Comparison of ENCODE assay signal across 10 mouse cellular contexts in genomic region chr1:171631447-171631846, GRCm38 (mm10). TPM values are rescaled to one million over a fixed set of nuclear protein-coding genes. Genes with fewer than 3 reads are reported as not detected.
DNase-seq lines count a peak whose midpoint lies in the region; ATAC-seq lines count a peak whose summit lies in the region.
"Had no signal": no experiment of that assay in that cellular context is flagged by ENCODE, and none has a peak within 500 bp of the region (broad histone marks: within the 10 kb centered on the region; RNA-seq: fewer than 3 reads in every experiment).

No protein-coding gene starts in this region.

- H3K36me3 ChIP-seq in liver, embryonic 15.5 days (replicated peaks): no peaks in the 10 kb centered on the region
- no peaks in the 10 kb centered on the region for H3K36me3 ChIP-seq in liver, embryonic 11.5 days (ENCODE audit: control insufficient read depth, insufficient read depth, low read length)
- no peaks in the 10 kb centered on the region for H3K36me3 ChIP-seq in heart, embryonic 16.5 days (ENCODE audit: control insufficient read depth, insufficient read depth)
- H3K36me3 ChIP-seq in midbrain, embryonic 11.5 days (ENCODE audit: control insufficient read depth, insufficient read depth, low read length): no peaks in the 10 kb centered on the region
- H3K36me3 ChIP-seq: hindbrain, embryonic 10.5 days had no signal

- ATAC-seq in liver, embryonic 15.5 days (ENCODE audit: insufficient read depth): peak; percentile 37; the same call in 1 of the 2 replicates
- no peak for ATAC-seq in liver, embryonic 11.5 days (replicated peaks; ENCODE audit: low FRiP score)
- ATAC-seq in heart, embryonic 16.5 days (replicated peaks; ENCODE audit: extremely low read depth, insufficient read depth, low FRiP score): peak; percentile 78; the same call in 1 of the 2 replicates
- no peak for ATAC-seq in midbrain, embryonic 11.5 days (ENCODE audit: low FRiP score)

- 26% methylated on average over 2 of the region's 2 CpGs for WGBS in liver, embryonic 15.5 days (ENCODE audit: insufficient replicate concordance)
- WGBS in liver, embryonic 11.5 days: 50% methylated on average over 2 of the region's 2 CpGs
- WGBS in heart, embryonic 16.5 days: 35% methylated on average over 2 of the region's 2 CpGs
- WGBS in midbrain, embryonic 11.5 days: 90% methylated on average over 2 of the region's 2 CpGs

- no peak overlapping the region for H3K9ac ChIP-seq in liver, embryonic 15.5 days
- H3K9ac ChIP-seq in liver, embryonic 11.5 days (ENCODE audit: low read depth, low read length): no peak overlapping the region
- no peak overlapping the region for H3K9ac ChIP-seq in heart, embryonic 16.5 days (ENCODE audit: low read length)
- H3K9ac ChIP-seq in midbrain, embryonic 11.5 days (ENCODE audit: low read length): no peak overlapping the region

- H3K4me1 ChIP-seq in liver, embryonic 15.5 days (replicated peaks): no peaks in the 10 kb centered on the region
- no peaks in the 10 kb centered on the region for H3K4me1 ChIP-seq in liver, embryonic 11.5 days (replicated peaks; ENCODE audit: control insufficient read depth, insufficient read depth, low read length)
- H3K4me1 ChIP-seq in heart, embryonic 16.5 days (ENCODE audit: control insufficient read depth, insufficient read depth, low read length): peaks cover 9% of the 10 kb centered on the region
- no peaks in the 10 kb centered on the region for H3K4me1 ChIP-seq in midbrain, embryonic 11.5 days (ENCODE audit: control insufficient read depth, insufficient read depth, low read length)
- H3K4me1 ChIP-seq: hindbrain, embryonic 10.5 days had no signal

- H3K4me3 ChIP-seq in liver, embryonic 15.5 days (replicated peaks): no peak overlapping the region
- H3K4me3 ChIP-seq in liver, embryonic 11.5 days (ENCODE audit: low read depth, low read length): no peak overlapping the region
- no peak overlapping the region for H3K4me3 ChIP-seq in heart, embryonic 16.5 days (ENCODE audit: low read length)
- H3K4me3 ChIP-seq in midbrain, embryonic 11.5 days (ENCODE audit: low read depth, low read length): no peak overlapping the region
- H3K4me3 ChIP-seq: hindbrain, embryonic 10.5 days had no signal

- H3K9me3 ChIP-seq in liver, embryonic 15.5 days (replicated peaks): no peaks in the 10 kb centered on the region
- no peaks in the 10 kb centered on the region for H3K9me3 ChIP-seq in liver, embryonic 11.5 days (ENCODE audit: control insufficient read depth, low read length)
- no peaks in the 10 kb centered on the region for H3K9me3 ChIP-seq in heart, embryonic 16.5 days (replicated peaks; ENCODE audit: control insufficient read depth, low read length)
- H3K9me3 ChIP-seq in midbrain, embryonic 11.5 days (ENCODE audit: control insufficient read depth, low read length): no peaks in the 10 kb centered on the region
- H3K9me3 ChIP-seq: hindbrain, embryonic 10.5 days had no signal

- DNase-seq in cerebellum, postnatal 10 days: peak; percentile 12 to 19
- no peak for DNase-seq in cerebellum, adult 9-10 months
- DNase-seq in liver, embryonic 11.5 days (ENCODE audit: low spot score): no peak
- DNase-seq in right cerebral cortex, postnatal 10 days (ENCODE audit: low spot score in 2 of 2): peak; percentile 69 to 78
- DNase-seq in midbrain, embryonic 11.5 days (ENCODE audit: low spot score, missing footprints): no peak
- no peak for DNase-seq in thymus, postnatal 14 days

- no peak overlapping the region for H3K27ac ChIP-seq in liver, embryonic 15.5 days (replicated peaks)
- no peak overlapping the region for H3K27ac ChIP-seq in liver, embryonic 11.5 days (ENCODE audit: low read depth, low read length)
- H3K27ac ChIP-seq in heart, embryonic 16.5 days (ENCODE audit: low read length): peak overlapping the region; percentile 36; the same call in 1 of the 2 replicates
- no peak overlapping the region for H3K27ac ChIP-seq in midbrain, embryonic 11.5 days (ENCODE audit: low read depth, low read length)
- H3K27ac ChIP-seq: hindbrain, embryonic 10.5 days had no signal

- no peak overlapping the region for H3K4me2 ChIP-seq in liver, embryonic 15.5 days
- no peak overlapping the region for H3K4me2 ChIP-seq in liver, embryonic 11.5 days
- no peak overlapping the region for H3K4me2 ChIP-seq in heart, embryonic 16.5 days (ENCODE audit: low read depth, low read length)
- H3K4me2 ChIP-seq in midbrain, embryonic 11.5 days: no peak overlapping the region

- no peaks in the 10 kb centered on the region for H3K27me3 ChIP-seq in liver, embryonic 15.5 days
- H3K27me3 ChIP-seq in liver, embryonic 11.5 days (replicated peaks; ENCODE audit: control insufficient read depth, insufficient read depth, low read length): no peaks in the 10 kb centered on the region
- no peaks in the 10 kb centered on the region for H3K27me3 ChIP-seq in heart, embryonic 16.5 days (ENCODE audit: control insufficient read depth, insufficient read depth, low read length)
- H3K27me3 ChIP-seq in midbrain, embryonic 11.5 days (ENCODE audit: control insufficient read depth, insufficient read depth, low read length): no peaks in the 10 kb centered on the region

RNA-seq across cellular contexts. Expression of gene Slamf7, which starts 21.4 kb away (rescaled TPM):
- polyA plus RNA-seq in liver, embryonic 15.5 days (2015; fragmentation: Nextera tagmentation; extraction: Ambion mirVana): 0.69 and 1.1 TPM in 2 replicates
- not detected in 2 replicates for polyA plus RNA-seq in liver, embryonic 11.5 days (2014; fragmentation: Nextera tagmentation; extraction: Ambion mirVana)
- polyA plus RNA-seq in heart, embryonic 16.5 days (2015; fragmentation: Nextera tagmentation; extraction: Ambion mirVana): 0.35 and 0.83 TPM in 2 replicates
- not detected in 2 replicates for polyA plus RNA-seq in midbrain, embryonic 11.5 days (2014; fragmentation: Nextera tagmentation; extraction: Ambion mirVana)
- polyA plus RNA-seq: embryonic facial prominence, embryonic 11.5 days; hindbrain, embryonic 10.5 days had no signal

RNA-seq across cellular contexts. Expression of gene Ly9, which starts 24.2 kb away (rescaled TPM):
- 1.2 and 1.3 TPM in 2 replicates for polyA plus RNA-seq in liver, embryonic 15.5 days (2015; fragmentation: Nextera tagmentation; extraction: Ambion mirVana)
- polyA plus RNA-seq in liver, embryonic 11.5 days (2014; fragmentation: Nextera tagmentation; extraction: Ambion mirVana): 0.12 and 0.30 TPM in 2 replicates
- polyA plus RNA-seq in heart, embryonic 16.5 days (2015; fragmentation: Nextera tagmentation; extraction: Ambion mirVana): 1.00 and 2.2 TPM in 2 replicates
- polyA plus RNA-seq in midbrain, embryonic 11.5 days (2014; fragmentation: Nextera tagmentation; extraction: Ambion mirVana): not detected in 2 replicates
- polyA plus RNA-seq: embryonic facial prominence, embryonic 11.5 days had no signal

RNA-seq across cellular contexts. Expression of gene Cd48, which starts 50.4 kb away (rescaled TPM):
- polyA plus RNA-seq in liver, embryonic 15.5 days (2015; fragmentation: Nextera tagmentation; extraction: Ambion mirVana): 11.6 and 11.8 TPM in 2 replicates
- polyA plus RNA-seq in liver, embryonic 11.5 days (2014; fragmentation: Nextera tagmentation; extraction: Ambion mirVana): 4.5 and 4.9 TPM in 2 replicates
- 6.4 and 11.2 TPM in 2 replicates for polyA plus RNA-seq in heart, embryonic 16.5 days (2015; fragmentation: Nextera tagmentation; extraction: Ambion mirVana)
- polyA plus RNA-seq in midbrain, embryonic 11.5 days (2014; fragmentation: Nextera tagmentation; extraction: Ambion mirVana): 0.87 and 0.95 TPM in 2 replicates

Comparison
In these comparisons a context has a peak if more than half of its experiments do, and no peak if none do; other contexts are left out.
1. DNase-seq: peak in cerebellum, postnatal 10 days (2 of 2) and right cerebral cortex, postnatal 10 days (2 of 2); none in cerebellum, adult 9-10 months (single experiment), liver, embryonic 11.5 days (single experiment), midbrain, embryonic 11.5 days (single experiment) and thymus, postnatal 14 days (single experiment).
2. ATAC-seq: peak in liver, embryonic 15.5 days (single experiment) and heart, embryonic 16.5 days (single experiment); none in liver, embryonic 11.5 days (single experiment) and midbrain, embryonic 11.5 days (single experiment).